ENCODE assay signal across 8 mouse cellular contexts in the genomic region with DNA sequence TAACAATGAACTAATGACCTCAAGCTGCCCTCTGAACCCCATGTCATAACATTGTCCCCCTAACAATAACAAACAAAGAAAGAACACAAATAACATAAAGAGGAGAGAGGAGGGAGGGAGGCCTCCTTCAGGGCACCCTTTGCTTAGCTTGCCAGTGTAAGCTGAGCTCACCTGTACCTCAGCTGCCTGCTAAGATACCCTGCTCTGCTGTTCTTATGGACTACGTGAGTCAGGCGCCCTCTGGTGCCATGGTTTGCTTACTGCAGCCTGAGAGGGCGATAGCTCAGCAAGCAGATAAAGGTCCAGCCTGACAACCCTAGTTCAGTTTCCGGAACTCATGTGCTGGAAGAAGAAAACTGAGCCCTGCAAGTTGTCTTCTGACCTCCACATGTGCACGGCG.
DNase-seq lines count a peak whose midpoint lies in the region; ATAC-seq and TF ChIP-seq lines count a peak whose summit lies in the region.

No protein-coding gene starts in this region.

- no peak overlapping the region for H3K27ac ChIP-seq in forebrain, embryonic 11.5 days (ENCODE audit: low read depth, low read length)
- no peak overlapping the region for H3K27ac ChIP-seq in forebrain, embryonic 16.5 days (ENCODE audit: low read length)

- peak; percentile 56 for DNase-seq in forebrain, embryonic 11.5 days (ENCODE audit: low spot score)
- peak; percentile 59 to 64 for DNase-seq in lung, adult 18-20 months
- DNase-seq in lung, postnatal 25 days (ENCODE audit: low spot score): no peak
- DNase-seq in brain, embryonic 14.5 days (ENCODE audit: low read depth): peak; percentile 31
- DNase-seq in lung, postnatal 10 days: peak; percentile 66
- no peak for DNase-seq in ovary, adult 18-20 months (ENCODE audit: low spot score)
- no peak for DNase-seq in Muller cell, postnatal 12 days (ENCODE audit: inconsistent ontology term)

- TF ChIP-seq CTCF in brain, embryonic 14.5 days (IDR thresholded peaks at IDR 0.05; ENCODE audit: borderline replicate concordance, extremely low read depth, insufficient read depth, insufficient read length): peak; percentile 51

- H3K9ac ChIP-seq in forebrain, embryonic 11.5 days (ENCODE audit: low read length): no peak overlapping the region
- no peak overlapping the region for H3K9ac ChIP-seq in forebrain, embryonic 16.5 days (replicated peaks; ENCODE audit: low read depth, low read length)

- H3K4me3 ChIP-seq in forebrain, embryonic 11.5 days (ENCODE audit: low read depth, low read length): no peak overlapping the region
- H3K4me3 ChIP-seq in forebrain, embryonic 16.5 days (replicated peaks; ENCODE audit: low read length): no peak overlapping the region

- H3K4me2 ChIP-seq in forebrain, embryonic 11.5 days (ENCODE audit: low read depth, low read length, severe bottlenecking): no peak overlapping the region
- no peak overlapping the region for H3K4me2 ChIP-seq in forebrain, embryonic 16.5 days (ENCODE audit: low read length)

- TF ChIP-seq POLR2A in brain, embryonic 14.5 days (IDR thresholded peaks at IDR 0.05; ENCODE audit: borderline replicate concordance, extremely low read depth, insufficient read depth, insufficient read length, poor library complexity, severe bottlenecking): no peak

- no peaks in the 10 kb centered on the region; the same call in 1 of the 2 replicates for H3K4me1 ChIP-seq in forebrain, embryonic 11.5 days (replicated peaks; ENCODE audit: control insufficient read depth, insufficient read depth, low read length)
- H3K4me1 ChIP-seq in forebrain, embryonic 16.5 days (replicated peaks; ENCODE audit: control insufficient read depth, insufficient read depth, low read length): peaks cover 6% of the 10 kb centered on the region; the same call in 1 of the 2 replicates

- no peaks in the 10 kb centered on the region for H3K36me3 ChIP-seq in forebrain, embryonic 11.5 days (ENCODE audit: control insufficient read depth, insufficient read depth, low read length)
- no peaks in the 10 kb centered on the region for H3K36me3 ChIP-seq in forebrain, embryonic 16.5 days (ENCODE audit: control insufficient read depth, insufficient read depth)

- 65% methylated on average over 6 of the region's 6 CpGs for WGBS in forebrain, embryonic 11.5 days
- 64% methylated on average over 6 of the region's 6 CpGs for WGBS in forebrain, embryonic 16.5 days

- ATAC-seq in forebrain, embryonic 11.5 days (replicated peaks; ENCODE audit: low FRiP score): no peak
- no peak for ATAC-seq in forebrain, embryonic 16.5 days

- no peaks in the 10 kb centered on the region for H3K9me3 ChIP-seq in forebrain, embryonic 11.5 days (ENCODE audit: control insufficient read depth, low read length)
- no peaks in the 10 kb centered on the region for H3K9me3 ChIP-seq in forebrain, embryonic 16.5 days (ENCODE audit: control insufficient read depth, low read length)

- no peaks in the 10 kb centered on the region for H3K27me3 ChIP-seq in forebrain, embryonic 11.5 days (ENCODE audit: control insufficient read depth, insufficient read depth, low read length)
- H3K27me3 ChIP-seq in forebrain, embryonic 16.5 days (replicated peaks; ENCODE audit: control insufficient read depth, insufficient read depth, low read length): no peaks in the 10 kb centered on the region

Comparison
In these comparisons a context has a peak if more than half of its experiments do, and no peak if none do; other contexts are left out.
1. DNase-seq: peak in forebrain, embryonic 11.5 days (single experiment), lung, adult 18-20 months (2 of 2), brain, embryonic 14.5 days (single experiment) and lung, postnatal 10 days (single experiment); none in lung, postnatal 25 days (single experiment), ovary, adult 18-20 months (single experiment) and Muller cell, postnatal 12 days (single experiment).